In genomic region chr3:86807750-86808467, GRCm38 (mm10) we compare ENCODE assay signal across 8 mouse cellular contexts.
DNase-seq lines count a peak whose midpoint lies in the region; ATAC-seq and TF ChIP-seq lines count a peak whose summit lies in the region.

No protein-coding gene starts in this region.

- H3K9ac ChIP-seq in midbrain, embryonic 11.5 days (ENCODE audit: low read length), result no peak overlapping the region
- H3K9ac ChIP-seq in hindbrain, embryonic 15.5 days, result no peak overlapping the region

- 84% methylated on average over 14 of the region's 14 CpGs for WGBS in midbrain, embryonic 10.5 days
- WGBS in midbrain, embryonic 11.5 days, result 79% methylated on average over 14 of the region's 14 CpGs
- WGBS in cerebellum, adult 2 months, result 53% methylated on average over 14 of the region's 14 CpGs
- 67% methylated on average over 14 of the region's 14 CpGs for WGBS in hindbrain, embryonic 15.5 days

- peaks cover 13% of the 10 kb centered on the region for H3K4me1 ChIP-seq in midbrain, embryonic 10.5 days
- 0 out of 2 replicates have a peak, but pooled peaks cover 3% of the 10 kb centered on the region for H3K4me1 ChIP-seq in midbrain, embryonic 11.5 days (ENCODE audit: control insufficient read depth, insufficient read depth, low read length)
- H3K4me1 ChIP-seq in cerebellum, adult 2 months (ENCODE audit: control insufficient read depth, insufficient read depth, low read length), result peaks cover 9% of the 10 kb centered on the region
- peaks cover 18% of the 10 kb centered on the region for H3K4me1 ChIP-seq in hindbrain, embryonic 15.5 days (replicated peaks)

- peak; percentile 74 for DNase-seq in embryo, embryonic 10 days (ENCODE audit: low spot score)
- DNase-seq in embryo, embryonic 9.5 days (ENCODE audit: extremely low spot score), result no peak
- peak; percentile 49 for DNase-seq in midbrain, embryonic 10.5 days (ENCODE audit: low spot score)
- no peak for DNase-seq in midbrain, embryonic 11.5 days (ENCODE audit: low spot score, missing footprints)
- peak; percentile 71 to 75 for DNase-seq in cerebellum, adult 2 months
- DNase-seq in lung, postnatal 10 days, result peak; percentile 62
- no peak for DNase-seq in urinary bladder, postnatal 14 days (ENCODE audit: low spot score)

- H3K4me3 ChIP-seq in midbrain, embryonic 10.5 days, result no peak overlapping the region
- no peak overlapping the region for H3K4me3 ChIP-seq in midbrain, embryonic 11.5 days (ENCODE audit: low read depth, low read length)
- no peak overlapping the region for H3K4me3 ChIP-seq in cerebellum, adult 2 months (replicated peaks; ENCODE audit: insufficient read depth, low read depth, low read length)
- H3K4me3 ChIP-seq in hindbrain, embryonic 15.5 days, result no peak overlapping the region

- ATAC-seq in midbrain, embryonic 11.5 days (ENCODE audit: low FRiP score), result no peak
- peak; percentile 64; the same call in 1 of the 2 replicates for ATAC-seq in hindbrain, embryonic 15.5 days (ENCODE audit: low FRiP score, low read depth)

- no peak overlapping the region for H3K4me2 ChIP-seq in midbrain, embryonic 11.5 days
- no peak overlapping the region for H3K4me2 ChIP-seq in hindbrain, embryonic 15.5 days

- H3K36me3 ChIP-seq in midbrain, embryonic 10.5 days, result peaks cover 23% of the 10 kb centered on the region
- no peaks in the 10 kb centered on the region; the same call in 1 of the 2 replicates for H3K36me3 ChIP-seq in midbrain, embryonic 11.5 days (ENCODE audit: control insufficient read depth, insufficient read depth, low read length)
- H3K36me3 ChIP-seq in hindbrain, embryonic 15.5 days, result peaks cover 17% of the 10 kb centered on the region

- H3K27ac ChIP-seq in midbrain, embryonic 10.5 days (replicated peaks), result no peak overlapping the region
- H3K27ac ChIP-seq in midbrain, embryonic 11.5 days (ENCODE audit: low read depth, low read length), result no peak overlapping the region
- no peak overlapping the region for H3K27ac ChIP-seq in cerebellum, adult 2 months (ENCODE audit: insufficient read depth, low read length)
- H3K27ac ChIP-seq in hindbrain, embryonic 15.5 days (replicated peaks), result 0 out of 2 replicates have a peak overlapping the region, but pooled peaks have one; percentile 4

- TF ChIP-seq CTCF in cerebellum, adult 2 months (IDR thresholded peaks at IDR 0.05; ENCODE audit: borderline replicate concordance, insufficient read depth, low read depth, low read length), result peak; percentile 58

- no peaks in the 10 kb centered on the region for H3K27me3 ChIP-seq in midbrain, embryonic 10.5 days (ENCODE audit: low read depth, poor library complexity, severe bottlenecking)
- H3K27me3 ChIP-seq in midbrain, embryonic 11.5 days (ENCODE audit: control insufficient read depth, insufficient read depth, low read length), result no peaks in the 10 kb centered on the region
- H3K27me3 ChIP-seq in cerebellum, adult 2 months (ENCODE audit: control insufficient read depth, insufficient read depth, low read length), result no peaks in the 10 kb centered on the region
- H3K27me3 ChIP-seq in hindbrain, embryonic 15.5 days, result no peaks in the 10 kb centered on the region

- TF ChIP-seq POLR2A in cerebellum, adult 2 months (IDR thresholded peaks at IDR 0.05; ENCODE audit: borderline replicate concordance, insufficient read depth, low read length), result no peak

- H3K9me3 ChIP-seq in midbrain, embryonic 10.5 days (replicated peaks), result no peaks in the 10 kb centered on the region
- no peaks in the 10 kb centered on the region for H3K9me3 ChIP-seq in midbrain, embryonic 11.5 days (ENCODE audit: control insufficient read depth, low read length)
- H3K9me3 ChIP-seq in hindbrain, embryonic 15.5 days, result no peaks in the 10 kb centered on the region

Comparison
In these comparisons a context has a peak if more than half of its experiments do, and no peak if none do; other contexts are left out.
1. DNase-seq: peak in embryo, embryonic 10 days (single experiment), midbrain, embryonic 10.5 days (single experiment), cerebellum, adult 2 months (2 of 2) and lung, postnatal 10 days (single experiment); none in embryo, embryonic 9.5 days (single experiment), midbrain, embryonic 11.5 days (single experiment) and urinary bladder, postnatal 14 days (single experiment).